Mouse (Mus musculus) A20 (cell line): ENCODE data around the gene Ngdn.
"Not testable (repeated sequence)": the region's sequence is repeated elsewhere in the genome, so short reads cannot be mapped to it uniquely, and the experiment has no call there.

Experiments
- DNase-seq: peaks from one replicate; pipeline ENCODE4 v3.0.0-alpha.2; 2011; ENCODE audit warnings: low read depth, low spot score

Ngdn gene

DNA sequence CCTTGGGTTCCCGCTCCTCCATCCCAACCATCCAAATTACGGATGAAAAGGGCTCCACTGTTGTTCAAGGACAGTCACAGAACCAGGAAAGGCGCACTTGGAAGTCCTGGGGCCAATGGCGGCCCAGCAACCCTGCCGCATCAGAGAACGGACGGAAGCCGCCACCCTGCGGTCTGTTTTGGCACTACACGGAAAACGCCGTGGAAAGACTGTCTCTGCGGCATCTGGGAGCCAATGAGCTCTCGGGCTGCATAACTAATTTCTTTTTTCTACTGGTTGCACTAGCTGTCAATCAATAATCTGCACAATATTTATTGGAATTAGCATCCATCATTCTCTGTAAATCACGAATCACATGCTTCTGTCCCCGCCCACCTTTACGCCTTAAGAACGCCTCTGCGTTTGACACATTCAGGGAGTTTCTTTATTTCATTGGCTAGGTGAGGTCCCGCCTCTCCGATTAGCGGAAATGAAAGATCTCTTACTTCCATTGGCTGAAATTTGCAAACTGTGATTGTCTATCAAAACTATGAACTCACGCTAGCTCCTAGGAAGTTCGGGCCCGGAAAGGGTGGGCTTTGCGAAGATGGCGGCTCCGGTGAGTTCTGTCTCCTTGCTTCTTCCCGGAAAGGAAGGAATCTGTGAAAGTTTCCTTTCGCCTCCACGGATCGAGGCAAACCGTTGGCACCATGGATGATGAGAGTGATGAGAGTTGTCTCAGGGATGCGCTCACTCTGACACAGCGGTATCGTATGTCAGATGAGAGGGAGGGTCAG, at the start of gene Ngdn:
Ngdn (plus strand) TSS at position 464 of the 776 bp plus-strand sequence.
- peak; percentile 99 for DNase-seq

DNA sequence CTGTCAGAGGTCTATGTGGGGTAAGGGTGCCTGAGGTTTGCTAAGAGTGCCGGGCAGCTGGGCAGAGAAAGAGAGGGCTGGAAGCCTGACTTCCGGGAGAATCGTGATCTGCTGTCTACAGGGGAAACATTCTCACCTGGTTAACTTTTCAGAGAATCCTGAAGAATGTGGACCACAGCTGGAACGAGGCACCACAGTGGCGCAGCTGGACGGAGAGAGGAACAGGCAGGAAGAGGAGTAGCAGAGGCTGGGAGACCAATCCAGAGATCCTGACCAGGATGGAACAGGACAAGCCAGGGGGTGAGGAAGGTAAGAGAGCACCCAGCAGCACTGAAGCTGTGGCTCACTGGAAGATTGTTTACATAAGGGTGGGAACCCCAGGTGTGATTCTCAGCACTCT, 49.6 kb upstream of the Ngdn start:
- no peak for DNase-seq

DNA sequence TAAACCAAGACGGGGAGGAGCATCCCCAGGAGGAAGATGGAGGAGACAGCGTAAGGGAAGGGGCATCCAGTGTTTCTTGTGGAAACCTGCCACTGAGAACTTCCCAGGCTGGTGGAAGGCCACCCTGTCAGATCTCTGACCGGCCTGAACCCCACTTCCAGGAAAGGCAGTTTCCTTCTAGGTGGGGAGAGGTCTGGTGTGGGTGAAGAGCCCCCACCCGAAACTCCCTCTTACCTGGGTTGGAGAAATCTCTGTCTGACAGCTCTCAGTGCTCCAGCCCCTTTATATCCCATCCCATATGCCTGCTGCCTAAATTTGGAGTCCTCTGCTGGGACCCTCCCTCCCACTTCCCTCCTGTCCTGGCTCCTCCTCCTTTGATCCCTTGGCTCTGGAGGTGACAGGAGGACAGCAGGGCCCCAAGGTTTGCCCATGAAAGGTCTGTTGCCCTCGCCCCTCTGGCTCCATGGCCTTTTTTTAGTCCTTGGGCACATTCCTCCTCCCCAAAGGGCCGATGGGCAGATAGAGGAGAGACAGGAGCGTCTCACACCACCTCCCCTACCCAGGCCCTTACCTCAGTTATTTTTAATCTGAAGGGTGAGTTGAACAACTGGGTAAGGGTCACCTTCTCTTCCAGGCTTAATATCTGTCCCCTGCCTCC, 48.8 kb upstream of the Ngdn start, which contains the start of gene Myh6:
Myh6 (minus strand) TSS at position 608 of the 658 bp plus-strand sequence.
- no peak for DNase-seq

DNA sequence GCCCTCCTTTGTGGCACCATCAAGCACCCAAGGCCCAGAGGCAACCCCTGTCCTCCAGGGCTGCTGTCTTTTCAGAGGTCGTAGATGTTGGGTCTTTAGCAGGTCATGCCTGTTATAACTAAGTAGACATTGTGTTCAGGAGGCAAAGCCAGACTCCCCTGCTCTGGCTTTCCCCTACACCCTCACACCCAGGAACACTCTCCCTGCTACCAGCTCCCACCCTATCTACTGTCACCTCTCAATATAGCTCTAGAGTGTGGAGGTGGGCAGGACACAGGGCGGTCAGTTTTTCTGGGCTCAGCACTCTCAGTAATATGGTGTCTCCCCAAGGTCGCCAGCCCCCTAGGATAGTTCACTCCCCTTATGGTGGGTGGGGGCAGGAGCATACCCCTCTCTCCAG, 47.4 kb upstream of the Ngdn start:
- DNase-seq: no peak

DNA sequence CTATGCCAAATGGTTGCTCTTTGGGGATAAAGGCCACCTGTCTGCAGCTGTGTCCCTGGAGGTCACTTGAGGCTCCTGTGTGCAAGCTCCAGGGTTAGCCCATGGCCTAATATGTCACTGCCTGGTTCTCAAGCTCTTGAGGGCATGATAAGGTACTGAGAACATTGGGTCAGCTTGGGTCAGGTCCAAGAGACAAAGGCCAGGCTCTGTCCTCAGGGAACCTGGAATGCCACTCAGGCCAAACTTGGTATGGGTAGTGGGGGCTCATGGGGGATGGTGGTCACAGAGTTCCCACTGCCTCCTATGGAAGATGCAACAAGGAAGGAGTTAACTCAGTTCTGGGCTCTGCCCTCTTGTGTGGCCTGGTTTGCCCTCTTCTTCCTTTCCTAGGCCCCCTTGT, 46.9 kb upstream of the Ngdn start:
- DNase-seq: no peak

DNA sequence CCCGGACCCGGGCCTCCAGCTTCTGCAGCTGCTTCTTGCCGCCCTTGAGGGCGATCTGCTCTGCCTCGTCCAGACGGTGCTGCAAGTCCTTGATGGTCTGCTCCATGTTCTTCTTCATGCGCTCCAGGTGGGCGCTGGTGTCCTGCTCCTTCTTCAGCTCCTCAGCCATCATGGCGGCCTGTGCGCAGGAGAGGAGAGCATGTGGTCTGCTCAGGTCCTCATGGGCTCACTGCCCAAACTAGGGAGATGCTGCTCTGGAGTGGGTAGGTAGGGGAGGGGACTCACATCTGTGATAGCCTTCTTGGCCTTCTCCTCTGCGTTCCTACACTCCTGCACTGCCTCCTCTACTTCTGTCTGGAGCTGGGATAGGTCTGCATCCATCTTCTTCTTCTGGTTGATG, 42.5 kb upstream of the Ngdn start:
- not testable (repeated sequence) for DNase-seq

DNA sequence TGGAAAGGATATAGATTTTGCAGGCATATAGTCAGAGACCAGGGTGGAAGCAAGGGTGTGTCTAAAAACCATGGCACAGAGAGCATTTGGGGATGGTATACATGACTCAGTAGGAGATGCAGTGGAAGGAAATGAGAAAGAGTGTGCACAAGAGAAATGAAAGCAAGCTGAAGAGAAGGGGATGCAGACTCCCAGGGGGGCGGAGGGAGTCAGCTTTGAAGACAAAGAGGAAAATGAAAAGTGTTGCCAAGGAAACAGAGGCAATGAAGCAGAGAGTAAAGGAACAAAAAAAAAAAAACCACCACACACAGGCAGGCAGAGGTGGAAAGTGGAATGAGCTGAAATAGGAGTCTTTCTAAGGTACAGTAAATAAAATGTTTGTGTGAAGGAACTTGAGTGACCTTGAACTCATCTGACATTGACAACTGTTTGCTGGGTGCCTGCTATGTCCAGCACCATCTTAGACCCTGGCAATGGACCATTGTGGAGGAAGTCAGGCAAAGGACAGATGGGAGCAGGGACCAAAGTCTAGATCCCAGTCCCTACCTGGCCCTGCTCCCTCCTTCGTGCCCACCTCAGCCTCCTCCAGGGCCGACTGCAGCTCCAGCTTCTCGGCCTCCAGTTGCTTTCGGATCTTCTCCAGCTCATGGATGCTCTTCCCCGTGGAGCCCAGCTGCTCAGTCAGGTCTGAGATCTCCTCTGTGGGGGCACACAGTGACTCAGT, 41.0 kb upstream of the Ngdn start:
- DNase-seq: no peak

DNA sequence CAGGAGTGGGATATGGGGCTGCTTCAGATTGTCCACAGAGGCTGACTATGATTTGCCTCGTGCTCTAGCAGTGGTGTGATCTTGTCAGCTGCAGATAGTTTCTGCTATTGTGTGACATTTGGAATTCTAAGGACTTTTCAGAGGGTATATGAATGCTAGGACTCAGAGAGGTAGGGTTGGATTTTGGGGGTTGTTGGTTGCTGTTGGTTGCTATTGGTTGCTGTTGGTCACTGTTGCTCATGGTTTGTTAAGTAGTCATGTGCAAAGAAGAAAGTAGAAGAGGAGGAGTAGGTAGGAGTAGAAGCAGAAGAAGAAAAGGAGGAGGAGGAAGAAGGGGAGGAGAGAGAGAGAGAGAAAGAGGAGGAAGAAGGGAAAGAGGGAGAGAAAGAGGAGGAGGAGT, 38.6 kb upstream of the Ngdn start, which contains the start of gene Gm17428:
Gm17428 (plus strand) TSS at position 301 of the 400 bp plus-strand sequence.
- DNase-seq: no peak

DNA sequence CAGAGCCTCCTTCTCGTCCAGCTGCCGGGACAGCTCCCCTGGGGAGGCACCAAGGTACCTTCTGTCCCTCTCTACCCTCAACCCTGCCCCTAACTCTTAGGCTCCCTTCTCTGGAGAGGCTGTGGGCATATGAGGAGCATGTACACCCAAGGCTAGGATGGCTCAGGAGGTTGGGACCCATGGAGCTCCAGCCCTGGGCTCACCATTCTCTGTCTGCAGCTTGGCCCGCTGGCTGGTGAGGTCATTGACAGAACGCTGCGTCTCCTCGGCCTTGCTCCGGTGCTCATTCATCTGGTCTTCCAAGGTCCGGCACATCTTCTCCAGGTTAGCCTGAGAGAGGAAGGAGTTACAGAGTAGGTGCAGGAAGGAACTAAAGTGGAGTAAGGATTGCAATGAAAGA, 36.6 kb upstream of the Ngdn start:
- no peak for DNase-seq

DNA sequence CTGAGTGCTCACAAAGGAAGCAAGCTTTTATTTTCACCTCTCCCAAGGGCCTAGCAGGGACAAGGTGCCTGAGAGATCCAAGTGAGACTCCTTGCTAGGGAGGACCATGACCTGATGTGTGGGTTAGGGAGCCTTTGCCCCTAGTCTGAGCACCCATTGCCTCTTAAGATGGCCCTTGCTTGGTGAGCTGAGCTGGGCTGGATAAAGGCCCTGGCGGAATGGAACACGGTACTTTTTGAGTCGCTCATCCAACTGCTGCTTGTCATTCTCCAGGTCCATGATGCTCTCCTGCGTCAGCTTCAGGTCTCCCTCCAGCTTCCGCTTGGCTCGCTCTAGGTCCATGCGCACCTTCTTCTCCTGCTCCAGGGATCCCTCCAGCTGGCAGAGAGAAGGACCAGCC, 33.3 kb upstream of the Ngdn start:
- no peak for DNase-seq

DNA sequence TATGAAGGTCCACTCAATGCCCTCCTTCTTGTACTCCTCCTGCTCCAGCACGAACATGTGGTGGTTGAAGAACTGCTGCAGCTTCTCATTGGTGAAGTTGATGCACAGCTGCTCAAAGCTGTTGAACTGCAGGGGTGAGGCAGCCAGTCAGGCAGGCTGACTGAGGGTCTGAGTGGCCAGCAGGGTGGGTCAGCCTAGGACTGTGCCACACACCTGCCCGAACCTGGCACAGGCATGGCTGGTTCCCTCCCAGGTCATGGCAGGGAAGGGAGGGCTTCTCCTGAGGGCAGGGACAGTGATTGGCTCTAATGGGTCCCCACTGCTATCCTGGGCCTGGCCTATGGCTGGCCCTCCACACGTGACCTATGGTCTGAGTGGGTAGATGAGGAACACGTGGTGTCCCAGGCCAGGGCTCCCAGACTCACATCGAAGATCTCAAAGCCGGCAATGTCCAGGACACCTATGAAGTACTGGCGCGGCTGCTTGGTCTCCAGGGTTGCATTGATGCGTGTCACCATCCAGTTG, 26.8 kb upstream of the Ngdn start:
- not testable (repeated sequence) for DNase-seq

DNA sequence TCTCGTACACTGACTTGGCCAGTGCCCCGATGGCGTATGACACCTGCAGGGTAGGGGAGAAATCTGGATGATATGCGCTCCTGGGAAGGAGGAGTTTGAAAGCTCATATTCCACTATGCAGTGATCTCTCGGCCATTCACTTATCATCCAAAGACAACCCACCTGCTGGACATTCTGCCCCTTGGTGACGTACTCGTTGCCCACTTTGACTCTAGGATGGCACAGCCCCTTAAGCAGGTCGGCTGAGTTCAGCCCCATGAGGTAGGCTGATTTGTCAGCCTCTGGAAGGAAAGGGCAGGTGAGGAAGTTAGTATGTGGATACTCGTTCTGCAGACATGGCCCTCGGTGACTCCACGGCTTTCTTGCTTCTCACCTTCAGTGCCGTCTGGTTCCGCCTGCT, 26.4 kb upstream of the Ngdn start:
- no peak for DNase-seq

DNA sequence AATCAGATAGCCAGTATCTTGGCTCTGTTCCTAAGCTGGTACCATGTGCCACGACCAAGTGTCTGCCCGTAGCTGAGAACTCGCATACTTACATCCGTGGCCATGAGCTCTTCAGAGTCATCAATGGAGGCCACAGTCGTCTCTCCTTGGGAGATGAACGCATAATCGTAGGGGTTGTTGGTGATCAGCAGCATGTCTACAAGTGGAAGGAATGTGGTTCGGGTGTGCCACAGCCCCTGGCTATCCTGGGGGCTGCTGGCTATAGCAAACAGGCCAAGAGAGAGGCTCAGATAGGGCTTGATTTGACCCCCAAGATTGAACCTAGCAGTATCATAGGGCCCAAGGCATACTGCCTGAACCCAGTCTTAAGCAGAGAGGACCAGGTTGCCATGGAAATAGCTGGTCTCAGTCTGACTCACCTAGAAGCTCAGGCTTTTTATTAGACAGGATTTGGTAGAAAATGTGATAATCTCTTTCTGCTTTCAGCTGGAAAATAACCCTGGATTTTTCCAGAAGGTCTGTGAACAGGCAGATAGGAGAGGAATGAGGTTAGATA, 25.3 kb upstream of the Ngdn start:
- DNase-seq: no peak

DNA sequence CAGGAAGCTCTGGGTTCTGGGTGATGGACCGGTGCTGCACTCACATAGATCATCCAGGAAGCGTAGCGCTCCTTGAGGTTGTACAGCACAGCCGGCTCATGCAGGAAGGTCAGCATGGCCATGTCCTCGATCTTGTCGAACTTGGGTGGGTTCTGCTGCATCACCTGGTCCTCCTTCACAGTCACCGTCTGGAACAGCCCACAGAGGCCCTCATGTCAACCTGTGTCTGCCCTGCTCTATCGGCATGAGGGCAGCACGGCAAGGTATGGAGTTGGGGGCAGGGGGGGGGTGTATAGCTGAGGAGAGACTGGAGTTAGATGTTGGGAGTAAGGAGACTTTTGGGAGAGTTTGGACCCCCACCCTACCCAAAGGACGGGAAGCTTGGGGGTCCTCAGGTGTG, 23.1 kb upstream of the Ngdn start:
- DNase-seq: no peak

DNA sequence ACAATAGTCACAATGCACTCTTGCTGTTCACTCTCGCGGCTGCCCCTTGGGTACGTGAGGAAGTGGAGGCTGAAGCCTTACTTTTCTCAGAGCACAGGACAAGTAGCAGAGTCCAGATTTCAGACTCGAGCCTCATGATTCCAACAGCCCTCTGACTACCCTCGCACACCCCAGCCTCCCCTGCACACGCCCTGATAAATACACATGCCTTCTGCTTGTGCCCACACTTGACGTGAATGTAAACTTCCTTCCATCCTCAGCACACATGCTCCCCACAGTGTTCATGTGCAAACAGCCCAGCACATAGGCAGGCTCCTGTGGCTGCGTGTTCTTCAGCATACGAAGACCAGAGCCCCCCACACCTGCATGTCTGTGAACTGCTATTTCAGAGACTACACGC, 21.6 kb upstream of the Ngdn start:
- no peak for DNase-seq

DNA sequence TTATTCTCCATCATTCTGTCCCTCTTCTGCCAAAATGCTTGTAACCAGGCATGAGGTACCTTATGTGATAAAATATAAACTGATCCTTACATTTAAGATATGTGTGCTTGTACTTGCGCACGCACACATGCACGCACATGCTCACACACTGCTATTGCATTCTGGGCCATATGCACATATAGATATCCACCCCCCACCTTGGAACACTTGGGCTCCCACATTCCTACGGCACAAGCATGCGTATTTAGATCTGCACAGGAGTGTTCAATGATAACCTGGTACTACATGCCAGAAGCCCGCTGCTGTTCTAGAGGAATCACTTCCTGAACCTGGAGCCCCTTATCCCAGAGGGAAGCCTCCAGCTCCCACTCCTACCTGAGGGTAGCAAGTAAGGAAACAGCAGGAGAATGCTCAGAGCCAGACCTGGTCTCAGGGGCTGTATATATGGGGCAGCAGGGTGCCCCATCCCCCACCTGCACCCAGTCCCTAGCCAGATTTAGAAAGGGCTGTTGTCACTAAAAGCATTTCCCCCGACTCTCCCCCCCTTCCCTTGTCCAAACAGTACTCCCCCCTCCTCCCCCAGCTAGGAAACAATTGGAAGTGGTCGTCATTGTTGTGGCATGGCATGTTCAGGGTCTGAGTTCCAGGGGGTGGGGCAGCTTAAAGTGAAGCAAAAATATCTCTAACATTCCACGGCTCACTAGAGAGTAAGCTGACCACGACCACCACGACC, 21.0 kb upstream of the Ngdn start, which contains the start of gene Myh7:
Myh7 (minus strand) TSS at position 491 of the 733 bp plus-strand sequence.
- DNase-seq: no peak

DNA sequence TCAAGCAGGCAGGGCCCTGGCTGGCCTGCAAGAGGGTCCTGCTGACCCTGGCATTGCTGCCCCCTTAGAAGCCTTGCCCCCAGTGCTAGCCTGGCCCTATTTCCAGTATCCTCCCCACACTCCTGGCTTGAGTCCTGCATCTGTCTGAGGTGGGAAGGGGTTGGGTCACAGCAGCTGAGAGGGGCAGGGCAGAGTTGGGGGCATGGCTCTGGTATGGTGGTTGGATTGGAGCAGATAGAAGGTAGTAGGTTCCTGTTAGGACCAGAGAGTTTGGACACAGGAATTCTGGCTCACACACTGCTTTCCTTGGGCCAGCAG, 20.4 kb upstream of the Ngdn start:
- no peak for DNase-seq

DNA sequence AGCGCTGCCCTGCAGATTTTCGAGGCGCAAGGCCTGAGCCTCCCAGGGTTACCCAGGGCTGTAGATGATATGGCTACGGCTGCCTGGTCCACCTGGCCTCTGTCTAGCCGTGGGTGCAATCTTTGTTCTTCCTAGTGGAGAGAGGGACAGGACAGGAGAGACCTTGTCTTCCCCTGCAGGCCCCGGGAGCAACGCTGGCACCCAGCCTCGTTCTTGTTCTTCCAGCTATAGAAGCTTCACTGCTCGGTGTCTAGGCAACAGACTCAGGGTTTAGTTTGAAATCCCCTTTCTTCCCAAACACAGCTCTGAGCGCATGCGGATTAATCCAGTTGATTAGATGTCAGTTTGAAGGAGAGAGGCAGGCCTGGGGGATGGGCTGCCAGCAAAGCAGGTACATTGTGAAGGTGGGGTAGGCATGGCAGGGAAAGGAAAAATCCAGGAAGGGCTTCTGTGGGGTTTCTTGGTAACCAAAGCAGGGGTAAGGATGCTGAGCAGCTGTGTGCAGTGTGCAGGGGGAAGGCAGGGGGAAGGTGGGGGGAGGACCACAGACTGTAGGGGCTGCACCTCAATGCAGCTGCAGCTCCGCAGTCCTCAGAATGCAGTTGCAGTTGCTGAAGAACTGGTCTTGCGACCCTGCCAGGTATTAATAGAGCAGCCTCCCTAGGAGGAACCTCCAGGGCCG, 19.7 kb upstream of the Ngdn start:
- DNase-seq: peak; percentile 13

DNA sequence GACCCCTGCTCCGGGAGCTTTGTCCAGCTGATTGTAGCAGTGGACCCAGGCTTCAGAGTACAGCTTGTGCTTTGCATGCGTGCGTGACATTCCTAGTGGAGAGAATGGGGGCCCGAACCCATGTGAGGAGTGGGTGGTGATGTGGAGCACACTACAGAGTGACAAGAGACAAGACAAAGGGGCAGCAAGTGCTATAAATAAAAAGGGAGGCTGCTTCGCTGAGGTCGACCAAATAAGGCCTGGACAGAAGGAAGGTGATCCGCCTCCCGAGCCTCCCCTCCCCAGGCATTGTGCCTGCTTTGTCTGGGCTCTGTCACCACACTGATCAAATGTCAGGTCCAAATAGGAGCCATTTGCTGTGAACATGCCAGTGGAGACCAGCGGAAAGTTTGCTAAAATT, 18.5 kb upstream of the Ngdn start:
- no peak for DNase-seq

DNA sequence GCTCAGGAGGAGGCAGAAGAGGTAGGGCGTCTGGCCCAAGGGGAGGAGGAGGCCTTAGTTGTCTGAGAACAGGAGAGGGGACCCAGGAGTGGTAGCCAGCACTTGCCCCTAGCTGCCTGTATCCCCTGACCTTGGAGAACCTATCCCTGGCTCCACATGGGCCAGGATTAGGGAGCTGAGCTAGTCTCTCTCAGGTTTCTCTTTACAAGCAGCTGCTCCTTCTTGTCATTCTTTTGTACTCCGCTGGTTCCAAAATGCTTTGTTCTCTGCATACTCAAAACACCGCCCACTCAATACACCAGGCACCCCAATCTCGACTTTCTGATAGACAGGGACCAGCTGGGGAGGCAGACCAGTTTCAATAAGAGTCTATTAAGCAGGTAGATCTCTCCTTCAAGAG, 18.0 kb upstream of the Ngdn start:
- DNase-seq: no peak

DNA sequence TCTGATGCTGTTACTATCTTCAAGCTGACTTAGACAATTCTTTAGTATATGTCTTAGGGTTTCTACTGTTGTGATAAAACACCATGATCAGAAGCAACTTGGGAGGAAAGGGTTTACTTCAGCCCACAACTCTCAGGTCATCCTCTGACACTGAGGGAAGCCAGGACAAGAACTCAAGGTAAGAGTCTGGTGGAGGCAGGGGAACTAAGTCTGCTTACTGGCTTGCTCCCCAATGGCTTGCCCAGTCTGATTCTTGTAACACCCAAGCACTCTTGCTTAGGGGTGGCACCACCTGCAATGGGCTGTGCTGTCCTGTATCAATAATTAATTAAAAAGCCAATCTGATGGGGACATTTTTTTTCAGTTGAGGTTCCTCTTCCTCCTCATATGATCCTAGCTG, 16.6 kb upstream of the Ngdn start:
- no peak for DNase-seq
